Mouse (Mus musculus) heart, postnatal 0 days (tissue): ENCODE measurements around the gene Nelfe. TPM values are rescaled to one million over a fixed set of nuclear protein-coding genes. Genes with fewer than 3 reads are reported as not detected.

ENCODE experiments used
- ATAC-seq: fragments of 200-750 bp; cut with Nextera tagmentation; 2 replicates; pipeline ENCODE4 v1.8.0; 2017; ENCODE audit warnings: low read depth, moderate number of reproducible peaks, moderate library complexity; ENCODE audit not compliant: insufficient read depth
- DNase-seq: peaks from one replicate; pipeline ENCODE4 v3.0.0-alpha.2; 2016; ENCODE audit warnings: low spot score
- H3K27ac ChIP-seq: fragments of 300-500 bp; sonication (generic); 2 replicates; pipeline ENCODE4 v1.5.1; 2014; ENCODE audit warnings: low read depth, mild to moderate bottlenecking
- H3K27me3 ChIP-seq: fragments of 300-500 bp; sonication (generic); 2 replicates; pipeline ENCODE4 v1.6.1; 2014; ENCODE audit warnings: low read length, mixed read lengths; ENCODE audit not compliant: control insufficient read depth, insufficient read depth
- H3K36me3 ChIP-seq: fragments of 300-500 bp; sonication (generic); replicated peaks from 2 replicates; pipeline ENCODE4 v1.6.1; 2014; ENCODE audit warnings: low read length, mixed read lengths; ENCODE audit not compliant: control insufficient read depth, insufficient read depth
- H3K4me1 ChIP-seq: fragments of 300-500 bp; sonication (generic); 2 replicates; pipeline ENCODE4 v1.6.1; 2014; ENCODE audit warnings: antibody characterized with exemption; ENCODE audit not compliant: control insufficient read depth, insufficient read depth
- H3K4me2 ChIP-seq: fragments of 300-500 bp; sonication (generic); 2 replicates; pipeline ENCODE4 v1.6.1; 2014; ENCODE audit warnings: low read depth, mild to moderate bottlenecking, low read length, moderate library complexity
- H3K4me3 ChIP-seq: fragments of 300-500 bp; sonication (generic); 2 replicates; pipeline ENCODE4 v1.5.1; 2014; ENCODE audit warnings: low read depth, low read length
- H3K9ac ChIP-seq: fragments of 300-500 bp; sonication (generic); replicated peaks from 2 replicates; pipeline ENCODE4 v1.6.1; 2014; ENCODE audit warnings: low read depth, low read length, mixed read lengths
- H3K9me3 ChIP-seq: fragments of 300-500 bp; sonication (generic); replicated peaks from 2 replicates; pipeline ENCODE4 v1.6.1; 2016; ENCODE audit warnings: low read length; ENCODE audit not compliant: control insufficient read depth
- CTCF ChIP-seq: IDR thresholded peaks from 2 replicates; pipeline ENCODE4 v1.5.1; 2016; ENCODE audit warnings: antibody characterized with exemption, control low read depth, low read depth
- EP300 ChIP-seq: IDR thresholded peaks from 2 replicates; pipeline ENCODE4 v1.6.1; 2016; ENCODE audit warnings: antibody characterized with exemption, low read depth
- WGBS: fragments of 180-500 bp; shearing (Covaris S2); extraction: QIAGEN DNeasy Blood & Tissue Kit; methylation state at CpG from one replicate; pipeline ENCODE4 v1.1.7; 2014; 5-methylcytosine and 5-hydroxymethylcytosine counted together
- polyA plus RNA-seq: library from polyadenylated mRNA; unstranded; fragments of >200 nt; fragmentation: Nextera tagmentation; extraction: Ambion mirVana; gene quantifications from 2 replicates; pipeline ENCODE4 v1.2.1, GENCODE M21; 2015
- total RNA-seq: library from RNA; depleted of rRNA; stranded (reverse); fragments of >200 nt; gene quantifications from 2 replicates; pipeline ENCODE4 v1.2.3, GENCODE M21; 2014; ENCODE audit warnings: low replicate concordance

Gene Nelfe
- total and polyA plus RNA-seq, 2 experiments from 2014 or later = 36.3 to 39.8 TPM

GRCm38 (mm10) chr17:34847615-34848014 is 2.6 kb upstream of the Nelfe start:
- Histone ChIP-seq H3K27me3 (no peaks in the 10 kb centered on the region), H3K4me2 (no peak overlapping the region), H3K4me3 (no peak overlapping the region), H3K36me3 (peaks cover 55% of the 10 kb centered on the region), H3K9me3 (no peaks in the 10 kb centered on the region), H3K9ac (no peak overlapping the region), H3K4me1 (peaks cover 13% of the 10 kb centered on the region), H3K27ac (no peak overlapping the region)
- ATAC-seq = no peak
- no peak for DNase-seq
- 86% methylated on average over 7 of the region's 7 CpGs for WGBS
- TF ChIP-seq CTCF (no peak), EP300 (no peak)

GRCm38 (mm10) chr17:34850517-34851125 is 430 bp downstream of the Nelfe start:
- TF ChIP-seq EP300 = no peak
- TF ChIP-seq CTCF = no peak
- ATAC-seq = no peak; the same call in 1 of the 2 replicates
- peak overlapping the region; percentile 75 for H3K9ac ChIP-seq
- peaks cover 45% of the 10 kb centered on the region for H3K36me3 ChIP-seq
- no peak for DNase-seq
- WGBS = under 1% methylated on average over 25 of the region's 25 CpGs
- peak overlapping the region; percentile 84 for H3K4me3 ChIP-seq
- no peaks in the 10 kb centered on the region for H3K27me3 ChIP-seq
- peak overlapping the region; percentile 40; the same call in 1 of the 2 replicates for H3K27ac ChIP-seq
- H3K4me1 ChIP-seq = peaks cover 13% of the 10 kb centered on the region
- H3K9me3 ChIP-seq = no peaks in the 10 kb centered on the region
- H3K4me2 ChIP-seq = peak overlapping the region; percentile 96

- H3K4me1 ChIP-seq = peaks cover 13% of the 10 kb centered on the region
- no peak for TF ChIP-seq CTCF
- no peak for TF ChIP-seq EP300
- WGBS = 76% methylated on average over 8 of the region's 8 CpGs
- H3K4me3 ChIP-seq = no peak overlapping the region
- H3K27me3 ChIP-seq = no peaks in the 10 kb centered on the region
- ATAC-seq = no peak
- H3K4me2 ChIP-seq = no peak overlapping the region
- H3K36me3 ChIP-seq = peaks cover 24% of the 10 kb centered on the region
- no peaks in the 10 kb centered on the region for H3K9me3 ChIP-seq
- H3K9ac ChIP-seq = no peak overlapping the region
- no peak for DNase-seq
- H3K27ac ChIP-seq = no peak overlapping the region
Measured at GRCm38 (mm10) chr17:34853511-34853910, 3.3 kb downstream of the Nelfe start.

- Histone ChIP-seq H3K4me3 (no peak overlapping the region), H3K36me3 (peaks cover 24% of the 10 kb centered on the region), H3K27me3 (no peaks in the 10 kb centered on the region), H3K9me3 (no peaks in the 10 kb centered on the region), H3K4me2 (no peak overlapping the region), H3K9ac (no peak overlapping the region), H3K4me1 (peaks cover 8% of the 10 kb centered on the region), H3K27ac (no peak overlapping the region)
- TF ChIP-seq CTCF = no peak
- TF ChIP-seq EP300 = no peak
- DNase-seq (no peak), ATAC-seq (no peak)
- WGBS = 73% methylated on average over 3 of the region's 3 CpGs
Measured at GRCm38 (mm10) chr17:34854761-34855160, 4.6 kb downstream of the Nelfe start.

- Histone ChIP-seq H3K4me2 (no peak overlapping the region), H3K9me3 (no peaks in the 10 kb centered on the region), H3K27me3 (no peaks in the 10 kb centered on the region; the same call in 1 of the 2 replicates), H3K36me3 (peaks cover 24% of the 10 kb centered on the region), H3K9ac (no peak overlapping the region), H3K4me3 (no peak overlapping the region), H3K4me1 (peaks cover 5% of the 10 kb centered on the region), H3K27ac (no peak overlapping the region)
- peak; percentile 32 for DNase-seq
- WGBS = 25% methylated on average over 3 of the region's 3 CpGs
- peak; percentile 73 for TF ChIP-seq CTCF
- no peak for TF ChIP-seq EP300
- 0 out of 2 replicates have a peak, but pooled peaks have one; percentile 35 for ATAC-seq
Measured at GRCm38 (mm10) chr17:34855825-34856224, 5.6 kb downstream of the Nelfe start.

- ATAC-seq (no peak), DNase-seq (no peak)
- TF ChIP-seq EP300 = no peak
- no peak for TF ChIP-seq CTCF
- Histone ChIP-seq H3K4me3 (no peak overlapping the region), H3K27me3 (no peaks in the 10 kb centered on the region; the same call in 1 of the 2 replicates), H3K4me2 (no peak overlapping the region), H3K4me1 (no peaks in the 10 kb centered on the region), H3K27ac (no peak overlapping the region), H3K9ac (no peak overlapping the region), H3K9me3 (no peaks in the 10 kb centered on the region), H3K36me3 (peaks cover 17% of the 10 kb centered on the region)
- 52% methylated on average over 4 of the region's 4 CpGs for WGBS
Measured at GRCm38 (mm10) chr17:34858670-34859069, 8.5 kb downstream of the Nelfe start.
